Mouse (Mus musculus): ENCODE results near the gene Mfn1.

The Mfn1 gene

DNA sequence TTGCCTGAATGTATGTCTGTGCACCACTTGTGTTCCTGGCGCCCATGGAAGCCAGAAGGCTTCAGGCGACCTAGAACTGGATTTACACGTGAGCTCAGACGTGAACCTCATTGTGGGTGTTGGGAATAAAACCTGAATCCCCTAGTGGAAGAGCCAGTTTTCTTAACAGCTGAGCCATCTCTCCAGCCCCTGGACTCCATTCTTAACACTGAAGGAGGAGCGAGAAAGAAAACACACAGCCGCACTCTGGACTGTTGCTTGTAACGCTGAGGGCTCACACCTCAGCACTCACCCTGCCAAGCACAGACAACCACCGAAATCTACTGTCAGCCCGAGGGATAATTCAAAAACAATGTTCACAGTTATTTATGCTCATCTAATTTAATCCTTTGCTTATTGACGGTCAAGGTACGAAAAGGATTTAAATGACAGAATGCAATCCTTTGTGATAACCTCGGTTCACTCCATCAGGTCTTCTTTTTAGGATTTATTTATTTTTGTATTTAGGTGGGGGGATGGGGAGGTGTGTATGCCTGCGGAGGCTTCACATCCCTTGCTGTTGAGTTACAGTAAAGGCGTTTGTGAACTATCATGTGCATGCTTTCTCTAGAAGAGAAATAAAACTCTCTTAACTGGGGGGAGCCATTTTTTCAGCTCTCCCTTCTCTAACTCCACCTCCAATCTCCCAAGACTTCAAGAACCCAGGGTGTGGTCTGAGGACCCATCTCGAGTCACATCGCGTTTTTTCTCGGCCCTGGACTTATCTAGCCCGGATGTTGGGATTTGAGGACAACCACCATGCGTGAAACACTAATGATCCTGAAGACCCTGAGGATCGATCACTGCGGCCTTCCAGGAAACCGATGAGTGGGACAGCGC is 19.5 kb upstream of the Mfn1 start, which contains the start of gene Zfp639:
Gene Zfp639, plus strand, starts transcription at position 764 of the 879 bp plus-strand sequence.
- in situ Hi-C loops (cut with MboI, MseI): loop anchor here (10.0 to 25.0 kb wide), 2 partner anchors 1303 to 1445 kb away; no protein-coding TSS in a partner anchor

DNA sequence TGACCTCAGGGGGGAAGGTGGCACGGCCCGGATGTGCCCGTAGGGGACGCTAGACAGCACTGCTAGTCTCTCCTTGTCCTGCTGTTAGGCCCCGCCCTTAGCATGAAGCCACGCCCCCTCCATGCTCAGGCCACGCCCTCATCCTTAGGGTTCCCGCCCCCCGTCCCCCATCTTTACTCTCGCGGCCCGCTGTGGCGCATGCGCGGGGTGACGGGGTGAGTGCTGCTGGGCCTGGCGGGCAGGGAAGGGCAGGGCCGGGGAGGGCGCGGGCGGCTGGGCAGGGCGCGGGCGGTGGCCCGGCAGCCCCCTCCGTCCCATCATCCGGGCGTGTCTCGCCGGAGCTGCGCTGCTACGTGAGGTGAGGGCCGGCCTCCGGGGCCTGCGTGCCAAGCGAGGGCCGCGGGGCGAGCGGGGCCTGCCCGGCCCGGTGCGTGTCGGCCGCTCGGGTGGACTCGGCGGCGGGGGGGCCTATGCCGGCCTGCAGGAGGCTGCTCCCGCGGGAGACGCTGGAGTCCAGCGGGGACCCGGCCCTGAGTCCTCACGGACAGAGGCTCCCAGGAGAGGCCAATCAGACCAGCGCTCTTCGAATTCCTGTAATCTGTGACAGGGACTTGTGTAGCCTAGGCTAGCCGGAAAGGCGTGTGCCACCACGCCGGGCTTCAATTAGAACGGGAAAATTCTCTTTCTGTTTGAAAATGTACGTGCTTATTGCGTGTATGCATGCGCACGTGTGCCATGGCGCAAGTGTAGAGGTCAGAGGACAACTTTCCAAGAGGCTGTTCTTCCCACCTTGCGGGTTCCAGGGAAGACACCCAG is 18.7 kb upstream of the Mfn1 start:
- in situ Hi-C loops (cut with MboI, MseI): loop anchor here (10.0 to 25.0 kb wide), 2 partner anchors 1302 to 1446 kb away; no protein-coding TSS in a partner anchor

DNA sequence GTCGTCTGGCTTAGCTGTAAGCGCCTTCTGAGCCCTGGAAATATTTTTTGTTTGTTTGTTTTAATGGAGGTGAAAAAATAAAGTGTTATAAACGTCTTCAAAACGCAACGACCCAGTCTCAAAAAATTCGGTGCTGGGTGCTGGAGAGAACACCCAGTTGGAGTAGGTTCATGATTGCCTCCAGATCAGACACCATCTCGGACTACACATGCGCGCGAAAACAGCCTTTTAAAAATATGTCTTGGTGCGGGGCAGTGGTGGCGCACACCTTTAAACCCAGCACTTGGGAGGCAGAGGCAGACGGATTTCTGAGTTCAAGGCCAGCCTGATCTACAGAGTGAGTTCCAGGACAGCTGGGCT is 18.1 kb upstream of the Mfn1 start:
- in situ Hi-C loops (cut with MboI, MseI): loop anchor here (10.0 to 25.0 kb wide), 2 partner anchors 1301 to 1446 kb away; no protein-coding TSS in a partner anchor

DNA sequence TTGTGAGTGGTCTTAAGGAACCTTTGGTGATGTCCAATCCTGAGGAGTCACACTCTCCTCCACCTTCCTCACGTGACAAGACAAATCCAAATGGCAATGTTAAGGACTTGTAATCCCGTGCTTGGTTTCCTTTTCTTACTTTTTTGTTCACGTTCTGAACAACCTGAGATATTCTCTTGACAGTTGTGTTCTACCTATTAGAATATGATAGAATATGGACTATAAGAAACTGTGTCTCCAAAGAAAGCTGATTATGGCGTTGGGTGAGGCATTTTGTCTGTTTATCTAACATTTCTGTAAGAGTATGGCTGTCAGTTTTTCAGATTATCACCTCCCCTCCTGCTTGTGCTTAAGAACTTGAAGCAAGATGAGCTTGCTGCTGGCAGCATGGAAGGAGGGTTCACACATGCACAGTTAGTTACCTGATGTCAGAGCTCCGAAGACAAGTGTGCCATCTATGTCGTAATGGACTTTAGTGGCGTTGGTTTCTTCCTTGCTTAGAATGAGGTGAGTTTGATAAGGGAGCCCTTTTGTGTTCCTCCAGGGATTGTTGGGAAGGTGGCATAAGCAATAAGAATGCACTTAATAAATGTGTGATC is 16.5 kb upstream of the Mfn1 start:
- in situ Hi-C loops (cut with MboI, MseI): loop anchor here (10.0 to 25.0 kb wide), 2 partner anchors 1300 to 1448 kb away; no protein-coding TSS in a partner anchor

DNA sequence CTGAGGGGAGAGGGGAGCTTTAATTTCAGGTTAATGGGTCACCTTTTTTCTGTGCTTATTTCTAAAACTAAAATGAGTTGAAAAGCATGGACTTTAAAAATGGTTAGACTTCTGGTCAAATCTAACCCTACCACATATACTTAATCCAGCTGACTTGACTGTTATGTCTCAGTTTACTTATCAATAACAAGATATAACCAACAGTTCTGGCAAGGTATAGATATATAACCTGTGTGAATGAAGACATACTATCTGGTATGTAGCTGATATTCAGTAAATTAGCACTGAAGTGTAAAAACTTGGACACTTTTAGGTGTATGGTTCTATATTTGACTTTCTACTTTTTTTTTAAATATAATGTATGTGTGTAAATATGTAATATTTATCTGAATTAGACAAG is 15.7 kb upstream of the Mfn1 start:
- in situ Hi-C loops (cut with MboI, MseI): loop anchor here (10.0 to 25.0 kb wide), 2 partner anchors 1299 to 1449 kb away; no protein-coding TSS in a partner anchor

DNA sequence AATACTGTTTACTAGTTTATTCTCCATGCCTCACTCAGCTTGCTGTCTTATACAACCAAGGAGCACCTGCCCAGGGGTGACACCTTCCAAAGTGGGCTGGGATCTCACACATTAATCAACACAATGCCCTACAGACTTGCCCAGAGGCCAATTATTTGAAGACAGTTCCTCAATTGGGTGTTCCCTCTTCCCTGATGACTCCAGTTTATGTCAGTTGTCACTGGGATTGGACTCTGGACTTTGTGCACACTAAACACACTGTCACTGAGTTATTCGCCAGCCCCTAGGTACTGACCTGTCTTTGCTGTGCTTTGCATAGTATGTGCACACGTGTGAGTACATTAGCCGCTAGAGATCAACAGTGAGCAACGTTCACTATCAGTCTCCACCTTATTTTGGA is 2.1 kb upstream of the Mfn1 start:
- in situ Hi-C loops (cut with MboI, MseI): loop anchor here (25.0 kb wide), 1 partner anchor 185 kb away; the partner anchor contains the start of gene Actl6a

DNA sequence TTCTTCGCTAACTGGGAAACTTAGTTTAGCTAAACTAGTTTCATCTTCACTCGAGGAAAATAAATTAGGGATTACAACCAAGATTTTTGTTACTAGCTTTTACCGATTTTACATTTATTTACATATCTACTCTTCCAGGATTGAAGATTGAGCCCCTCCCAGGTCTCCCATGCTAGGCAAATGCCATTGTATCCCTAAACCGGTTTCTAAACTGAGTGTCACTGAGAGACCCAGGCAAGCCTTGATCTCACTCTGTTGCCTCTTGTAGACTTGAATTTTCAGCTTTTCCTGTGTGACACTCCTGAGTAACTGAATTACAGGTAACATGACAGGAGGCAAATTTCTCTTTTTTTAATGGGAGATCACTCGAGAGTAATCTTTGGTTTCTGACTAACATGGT is 776 bp downstream of the Mfn1 start:
- in situ Hi-C loops (cut with MboI, MseI): loop anchor here (25.0 kb wide), 1 partner anchor 182 kb away; the partner anchor contains the start of gene Actl6a

DNA sequence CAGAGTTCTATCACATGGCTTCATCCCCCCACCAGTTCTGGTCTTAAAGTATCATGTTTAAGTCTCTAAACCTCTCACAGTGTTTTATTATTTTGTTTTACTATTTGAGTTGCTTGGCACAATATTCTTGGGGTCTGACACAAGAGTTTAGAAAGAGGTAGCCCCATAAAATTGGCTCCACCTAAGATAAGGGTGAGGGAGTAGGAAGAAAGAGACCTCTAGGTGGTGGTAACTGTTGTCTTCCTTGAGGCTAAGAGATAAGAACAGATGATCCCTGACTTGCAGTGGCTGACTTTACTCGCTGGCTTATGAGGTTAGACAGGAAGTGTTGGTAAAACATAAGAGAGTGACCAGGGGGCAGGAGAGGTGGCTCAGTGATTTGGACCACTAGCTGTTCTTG is 6.4 kb downstream of the Mfn1 start:
- in situ Hi-C loops (cut with MboI, MseI): loop anchor here (25.0 kb wide), 1 partner anchor 177 kb away; the partner anchor contains the start of gene Actl6a

DNA sequence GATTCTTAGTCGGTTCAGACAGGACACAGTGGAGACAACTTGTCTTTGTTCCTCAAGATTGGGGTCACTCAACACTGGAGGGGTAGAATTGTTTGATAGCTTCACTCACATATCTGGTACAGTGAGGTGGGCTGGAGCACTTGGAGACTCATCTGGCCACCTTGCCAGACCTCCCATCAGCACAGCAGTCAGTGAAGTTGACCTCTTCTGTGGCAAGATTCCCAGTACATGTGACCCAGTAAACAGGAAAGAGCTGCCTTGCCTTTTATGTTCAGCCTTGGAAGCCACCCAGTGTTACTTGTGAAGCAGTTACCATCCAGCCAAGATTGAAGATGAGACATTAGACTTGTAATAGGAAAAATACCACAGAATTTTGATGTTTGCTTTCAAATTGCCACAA is 8.3 kb downstream of the Mfn1 start:
- in situ Hi-C loops (cut with MboI, MseI): loop anchor here (25.0 kb wide), 1 partner anchor 175 kb away; the partner anchor contains the start of gene Actl6a

DNA sequence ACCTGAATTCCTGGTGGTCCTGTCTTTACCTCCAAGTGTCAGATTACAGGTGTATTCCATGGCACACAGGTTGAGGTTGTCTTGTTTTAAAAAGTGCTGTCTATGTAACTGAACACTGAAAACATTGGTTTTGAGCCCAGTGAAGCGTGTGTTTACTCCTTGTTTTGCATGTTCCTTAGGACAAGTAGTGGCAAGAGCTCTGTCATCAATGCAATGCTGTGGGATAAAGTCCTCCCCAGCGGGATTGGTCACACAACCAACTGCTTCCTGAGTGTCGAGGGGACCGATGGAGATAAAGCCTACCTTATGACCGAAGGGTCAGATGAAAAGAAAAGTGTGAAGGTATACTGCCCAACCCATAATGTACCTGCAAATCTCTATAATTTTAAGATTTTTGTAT is 8.8 kb downstream of the Mfn1 start:
- in situ Hi-C loops (cut with MboI, MseI): loop anchor here (25.0 kb wide), 1 partner anchor 174 kb away; the partner anchor contains the start of gene Actl6a

DNA sequence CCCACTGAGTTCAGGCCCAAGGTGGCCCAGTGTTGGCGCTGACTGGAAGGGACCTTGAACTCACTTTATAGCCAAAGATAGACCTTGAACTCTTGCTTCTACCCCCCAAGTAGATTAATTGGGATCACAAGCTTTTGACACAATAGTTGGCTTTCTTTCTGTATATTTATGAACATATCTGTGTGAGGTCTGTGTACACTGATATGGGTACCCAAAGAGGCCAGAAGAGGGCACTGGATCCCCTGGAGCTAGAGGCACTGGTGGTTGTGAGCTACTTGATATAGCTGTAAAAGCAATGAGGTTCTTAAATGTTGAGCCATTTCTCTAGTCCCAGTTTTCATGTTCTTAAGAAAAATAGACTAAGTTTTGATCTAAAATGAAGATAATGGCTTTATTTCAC is 23.8 kb downstream of the Mfn1 start:
- in situ Hi-C loops (cut with MboI, MseI): no loop called here

DNA sequence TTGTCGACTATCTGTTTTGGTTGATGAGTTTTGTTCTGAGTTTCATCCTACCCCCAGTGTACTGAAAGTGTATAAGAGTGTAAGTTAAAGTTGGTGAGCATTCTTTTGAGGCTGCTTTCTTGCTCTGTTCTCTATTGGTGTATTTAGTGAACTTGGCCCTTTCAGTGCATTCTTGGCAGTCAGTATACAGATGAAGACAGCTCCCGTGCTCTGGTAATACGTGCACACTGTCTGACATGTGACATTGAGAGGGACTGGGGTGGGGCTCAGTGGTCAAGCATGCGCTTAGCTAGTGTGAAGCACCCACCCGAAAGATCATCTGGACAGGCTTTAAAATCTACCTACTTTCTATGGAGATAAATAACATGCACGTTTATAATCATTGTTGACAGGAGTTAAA is 34.1 kb downstream of the Mfn1 start:
- in situ Hi-C loops (cut with MboI, MseI): no loop called here

DNA sequence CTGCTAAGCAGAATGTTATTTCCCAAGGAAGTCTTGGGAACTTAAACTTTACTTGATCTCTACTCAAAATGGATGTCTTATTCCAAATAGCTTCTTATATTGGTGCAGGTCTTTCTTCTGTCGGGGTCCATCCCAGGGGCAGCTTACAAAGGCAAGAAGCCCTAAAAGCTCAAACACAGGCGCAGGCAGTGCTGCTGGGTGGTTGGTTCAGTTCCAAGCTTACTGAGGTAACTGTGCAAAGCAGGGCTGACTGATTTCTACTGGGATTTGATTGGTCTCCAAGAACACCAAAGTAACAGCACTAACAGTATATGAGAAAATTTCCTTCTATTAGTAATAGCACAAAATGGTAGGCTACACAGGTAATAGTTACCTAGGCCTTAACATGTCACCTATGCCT is 43.8 kb downstream of the Mfn1 start:
- in situ Hi-C loops (cut with MboI, MseI): no loop called here

DNA sequence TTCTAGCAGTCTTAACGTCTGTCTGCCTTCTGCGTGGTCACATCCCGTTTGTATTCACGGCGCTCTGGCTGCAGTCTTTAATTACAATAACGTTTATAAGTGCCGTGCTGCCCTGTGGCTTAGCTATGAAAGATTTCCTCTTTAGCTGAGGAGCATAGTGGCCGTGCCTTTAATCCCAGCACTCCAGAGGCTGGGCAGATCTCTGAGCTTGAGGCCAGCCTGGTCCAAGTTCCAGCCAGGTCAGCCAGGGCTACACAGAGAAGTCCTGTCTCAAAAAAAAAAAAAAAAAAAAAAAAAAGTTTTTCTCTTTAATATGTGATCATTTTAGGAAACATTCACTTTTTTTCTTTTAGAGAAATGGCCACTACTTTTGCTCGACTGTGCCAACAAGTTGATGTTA is 44.6 kb downstream of the Mfn1 start:
- in situ Hi-C loops (cut with MboI, MseI): no loop called here

DNA sequence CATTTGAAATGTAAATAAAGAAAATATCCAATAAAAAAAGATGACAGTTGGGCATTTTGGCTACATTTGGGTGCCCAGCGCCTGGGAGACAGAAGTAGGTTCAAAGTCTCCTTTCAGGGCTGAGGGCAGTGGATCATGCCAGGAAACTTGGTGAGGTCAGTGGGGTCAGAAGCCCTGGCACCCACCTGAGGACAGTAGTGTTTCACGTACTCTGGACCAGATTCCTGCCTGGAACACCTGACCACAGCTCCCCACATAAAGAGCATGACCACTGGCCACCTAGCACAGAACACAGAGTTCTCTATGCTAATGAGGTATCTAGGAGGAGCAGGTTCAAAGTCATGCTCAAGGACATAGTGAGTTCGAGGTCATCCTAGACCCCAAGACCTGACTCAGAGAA is 45.9 kb downstream of the Mfn1 start:
- in situ Hi-C loops (cut with MboI, MseI): no loop called here

DNA sequence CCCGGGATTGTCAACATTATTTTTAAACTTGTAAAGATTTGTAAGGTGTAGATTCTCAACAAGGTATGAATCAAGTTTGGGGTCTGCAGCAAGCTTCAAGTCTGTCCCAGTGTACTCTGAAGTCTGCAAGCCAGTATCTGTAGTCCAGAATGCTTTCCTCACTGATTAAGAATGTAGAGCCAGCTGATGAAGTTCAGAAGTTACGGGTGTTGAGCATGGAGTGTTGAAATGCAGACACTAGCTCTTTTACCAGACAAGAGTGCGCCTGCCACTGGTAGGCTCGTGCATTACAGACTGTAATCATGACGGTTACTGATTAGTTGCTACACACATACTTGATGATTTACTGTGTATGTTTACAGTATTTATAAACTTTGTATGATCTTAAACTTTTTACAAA is 49.5 kb downstream of the Mfn1 start:
- in situ Hi-C loops (cut with MboI, MseI): no loop called here

DNA sequence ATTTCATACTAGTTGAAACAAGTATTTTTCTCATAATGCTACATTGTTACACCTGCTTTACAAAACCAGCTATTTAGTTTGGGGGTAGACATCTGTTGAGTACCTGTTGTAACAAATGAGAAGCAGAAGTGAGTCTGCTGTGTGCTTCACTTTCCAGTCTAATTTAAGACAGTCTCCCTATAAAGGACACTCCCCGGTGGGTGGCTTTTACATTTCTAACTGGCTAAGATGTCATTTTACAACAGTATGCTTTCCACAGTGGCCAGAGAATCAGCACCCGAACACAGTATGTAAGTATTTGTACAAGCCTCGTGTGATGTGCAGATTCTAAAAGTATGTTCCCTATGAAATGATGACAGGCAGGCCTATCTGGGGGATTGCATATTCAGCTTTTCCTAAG is 51.5 kb downstream of the Mfn1 start:
- in situ Hi-C loops (cut with MboI, MseI): no loop called here

DNA sequence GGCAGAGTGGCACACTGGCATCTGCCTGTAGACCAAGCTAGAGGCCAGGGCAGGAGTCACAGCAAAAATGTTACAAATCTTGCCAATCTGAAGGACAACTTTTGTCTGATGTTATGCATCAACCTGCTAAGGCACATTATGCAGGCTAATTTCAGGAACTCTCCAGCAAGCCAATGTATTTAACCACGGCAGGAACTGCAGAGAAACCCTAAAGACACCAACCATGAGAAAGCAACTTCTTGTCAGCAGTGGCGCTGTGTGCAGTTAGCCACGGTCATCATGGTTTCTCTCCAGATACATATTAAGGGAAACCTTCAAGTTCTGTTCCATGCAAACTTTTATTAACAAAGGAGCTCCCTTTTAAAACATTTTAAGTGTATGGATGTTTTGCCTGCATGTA is 52.6 kb downstream of the Mfn1 start:
- in situ Hi-C loops (cut with MboI, MseI): no loop called here

DNA sequence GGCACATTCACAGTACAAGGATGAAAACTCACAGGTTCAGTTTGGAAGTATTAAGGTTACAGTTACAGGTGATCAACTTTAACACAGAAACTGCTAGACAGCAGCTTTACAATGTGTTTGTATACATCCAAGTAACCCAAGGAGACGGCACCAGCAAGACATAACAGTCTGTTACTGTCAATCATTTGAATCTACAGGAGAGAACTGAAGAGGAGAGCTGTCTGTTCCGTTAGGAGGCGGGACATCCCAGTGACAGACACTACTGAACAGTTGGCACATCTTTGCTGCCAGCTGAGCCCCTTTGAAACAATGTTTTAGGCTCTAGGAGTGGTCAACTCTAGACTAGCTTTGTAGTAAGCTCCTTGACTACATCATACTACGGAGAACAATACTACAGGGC is 54.2 kb downstream of the Mfn1 start:
- in situ Hi-C loops (cut with MboI, MseI): no loop called here

DNA sequence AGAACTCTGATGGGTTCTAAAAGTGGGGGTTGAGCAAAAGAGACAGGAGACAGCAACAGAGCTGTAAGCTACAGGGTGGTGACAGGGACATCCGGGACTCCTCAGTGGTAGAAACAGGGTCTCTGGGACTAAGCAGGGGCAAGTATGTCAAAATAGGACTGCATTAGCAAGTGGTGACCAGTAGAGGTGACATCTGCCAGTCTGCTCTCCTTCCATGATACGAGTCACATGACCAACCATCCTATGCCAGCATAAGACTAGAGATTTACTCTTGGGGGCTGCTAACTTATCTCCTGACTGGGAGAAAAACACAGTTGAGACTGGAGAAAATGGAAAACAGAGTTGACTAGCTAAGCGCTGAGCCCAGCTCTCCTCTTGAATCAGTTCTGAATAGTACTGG is 57.0 kb downstream of the Mfn1 start:
- in situ Hi-C loops (cut with MboI, MseI): no loop called here

DNA sequence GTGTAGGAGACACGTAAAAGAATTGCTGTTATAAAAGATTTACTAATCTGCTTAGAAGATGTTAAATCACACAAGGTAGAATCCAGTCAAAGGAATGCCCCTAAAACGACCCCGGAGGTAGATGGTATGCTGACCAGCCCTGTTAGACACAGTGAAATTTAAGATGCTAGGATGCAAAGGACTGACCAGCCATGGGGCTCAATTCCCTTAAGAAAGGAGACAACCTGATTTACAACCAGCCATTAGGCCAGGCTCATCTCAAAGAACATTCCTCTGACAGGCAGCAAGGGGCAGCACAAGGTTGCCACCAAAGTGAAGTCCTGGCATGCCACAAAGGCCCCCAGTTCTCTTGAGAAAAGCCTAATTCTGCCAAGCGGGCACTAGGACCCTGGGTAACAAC is 65.8 kb downstream of the Mfn1 start:
- in situ Hi-C loops (cut with MboI, MseI): loop anchor here (10.0 kb wide), 1 partner anchor 1930 kb away; no protein-coding TSS in a partner anchor
